Mouse (Mus musculus) naive thymus-derived CD4-positive, alpha-beta T cell, adult 2 months (primary cell): ENCODE measurements around the gene Itga3.

ENCODE experiments used
- DNase-seq: peaks from one replicate; pipeline ENCODE4 v3.0.0-alpha.2; 2011; ENCODE audit warnings: low read depth

Gene Itga3

GRCm38 (mm10) chr11:95071266-95071665 lies 5.3 kb downstream of the Itga3 start:
- no peak for DNase-seq

DNA sequence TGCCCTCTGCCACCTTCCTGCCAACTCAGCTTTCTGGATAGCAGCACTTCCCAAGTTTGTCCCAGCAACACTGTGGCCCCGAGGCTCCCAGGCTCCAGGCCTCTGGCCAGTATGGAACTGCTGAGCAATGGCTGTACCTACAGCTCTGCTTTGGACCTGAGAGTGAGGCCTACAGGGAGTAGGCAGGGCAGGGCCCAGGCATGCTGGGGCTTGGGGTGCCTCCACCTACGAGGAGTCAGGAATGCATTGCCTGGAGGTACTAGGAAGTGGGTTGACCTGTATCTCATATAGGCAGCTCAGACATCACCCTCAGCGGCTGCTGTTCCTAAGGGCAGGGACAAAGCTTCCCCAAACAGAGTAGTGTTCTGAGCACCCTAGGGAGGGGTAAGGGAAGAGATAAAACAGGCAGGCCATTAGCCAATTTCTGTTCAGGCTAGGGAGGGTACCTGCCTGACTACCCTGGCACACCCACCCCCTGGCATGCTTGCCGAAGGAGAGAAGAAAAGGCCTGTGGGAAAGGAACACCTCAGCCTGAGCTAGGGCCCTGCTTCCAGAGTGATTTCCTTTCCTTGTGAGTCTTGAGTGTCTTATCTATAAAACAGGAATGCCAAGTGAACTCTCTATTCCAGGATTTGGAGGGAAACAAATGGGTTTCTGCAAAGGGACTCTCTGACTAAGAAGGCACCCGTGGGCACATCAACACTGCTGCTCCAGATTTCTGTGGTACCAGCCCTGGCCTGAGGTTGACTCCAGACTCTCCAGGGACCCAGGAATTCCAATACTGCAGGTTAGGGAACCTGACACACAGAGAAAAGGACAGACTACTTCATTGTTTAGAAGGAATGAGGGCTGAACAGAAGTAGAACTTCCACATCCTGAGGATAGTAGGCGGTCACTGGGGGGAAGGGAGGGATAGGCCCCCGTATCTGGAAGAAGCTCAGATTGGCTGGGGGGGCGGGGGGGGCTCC lies 6.2 kb downstream of the Itga3 start:
- DNase-seq = no peak

GRCm38 (mm10) chr11:95069226-95069957 lies 7.2 kb downstream of the Itga3 start:
- DNase-seq = no peak

DNA sequence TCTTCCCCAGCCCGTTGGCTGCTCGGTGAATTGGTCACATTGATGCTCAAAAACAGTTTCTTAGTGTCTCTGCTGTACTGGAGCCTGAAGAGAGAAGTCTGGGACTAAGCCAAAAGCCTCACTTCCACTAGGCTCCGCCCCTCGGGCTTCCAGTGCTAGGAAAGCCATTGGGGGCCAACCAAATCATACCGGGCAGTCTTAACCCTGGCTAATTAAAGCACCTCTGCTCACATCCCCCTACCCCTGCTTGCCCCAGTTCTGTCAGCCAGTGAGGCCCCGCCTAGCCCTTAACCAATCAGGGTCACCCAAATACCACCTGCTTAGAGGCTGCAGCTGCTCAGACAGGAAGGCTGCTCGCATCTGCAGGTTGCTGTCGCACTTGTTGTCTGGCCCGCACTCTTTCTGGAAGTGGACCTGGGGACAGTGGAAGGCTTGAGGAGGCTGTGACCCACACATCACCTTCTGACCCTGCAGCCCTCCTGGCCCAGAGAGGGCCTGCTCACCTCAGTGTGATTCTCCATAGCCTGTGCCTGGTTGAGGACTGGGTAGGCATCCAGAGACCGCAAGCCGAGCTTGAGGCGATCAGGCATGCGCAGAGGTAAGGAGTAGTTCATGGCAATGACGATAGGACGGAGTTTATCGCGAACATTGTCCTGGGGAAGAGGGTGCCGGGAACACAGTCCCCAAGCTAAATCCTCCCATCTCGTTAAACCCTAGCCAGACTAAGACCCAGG lies 19.7 kb downstream of the Itga3 start:
- no peak for DNase-seq

DNA sequence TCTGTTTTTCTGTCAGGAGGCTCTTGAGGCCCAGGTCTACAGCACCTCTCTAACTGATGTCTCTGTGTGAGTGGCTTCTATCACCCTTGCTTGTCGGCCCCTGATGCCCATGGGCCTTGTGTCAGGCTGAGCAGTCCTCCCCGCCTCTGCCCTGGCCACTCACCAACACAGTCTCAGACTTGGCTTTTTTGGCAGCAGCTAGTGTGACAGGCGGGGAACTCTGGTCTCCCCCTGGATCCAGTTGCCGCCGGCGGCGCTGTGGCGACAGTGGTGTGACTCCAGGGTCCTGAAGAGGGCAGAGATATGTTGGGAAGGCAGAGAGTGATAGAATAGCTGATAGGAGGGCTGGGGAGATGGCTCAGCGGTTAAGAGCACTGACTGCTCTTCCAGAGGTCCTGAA lies 23.5 kb downstream of the Itga3 start:
- no peak for DNase-seq

GRCm38 (mm10) chr11:95046980-95047680 lies 29.5 kb downstream of the Itga3 start:
- DNase-seq = peak; percentile 81

GRCm38 (mm10) chr11:95044185-95044870 lies 32.3 kb downstream of the Itga3 start:
- DNase-seq = no peak

DNA sequence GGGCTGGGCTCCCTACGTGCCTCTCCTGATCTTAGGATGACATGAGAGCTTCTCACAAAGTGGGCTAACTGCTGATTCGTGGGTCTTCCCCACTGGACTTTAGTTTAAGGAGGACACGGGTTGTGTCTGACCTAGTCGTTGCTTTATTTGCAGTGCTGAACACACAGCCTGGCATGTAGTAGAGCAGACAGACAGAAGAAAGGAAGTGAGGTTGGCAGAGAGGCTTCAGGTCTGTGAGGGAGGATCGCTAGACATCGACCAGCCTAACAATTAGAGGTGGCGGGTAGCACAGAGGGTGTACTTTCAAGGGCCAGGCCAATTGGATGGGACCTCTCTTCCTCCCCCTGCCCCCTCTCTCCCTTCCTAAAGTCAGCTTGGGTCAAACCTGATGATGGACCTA lies 33.0 kb downstream of the Itga3 start:
- DNase-seq = no peak

GRCm38 (mm10) chr11:95043060-95043459 lies 33.5 kb downstream of the Itga3 start:
- no peak for DNase-seq

DNA sequence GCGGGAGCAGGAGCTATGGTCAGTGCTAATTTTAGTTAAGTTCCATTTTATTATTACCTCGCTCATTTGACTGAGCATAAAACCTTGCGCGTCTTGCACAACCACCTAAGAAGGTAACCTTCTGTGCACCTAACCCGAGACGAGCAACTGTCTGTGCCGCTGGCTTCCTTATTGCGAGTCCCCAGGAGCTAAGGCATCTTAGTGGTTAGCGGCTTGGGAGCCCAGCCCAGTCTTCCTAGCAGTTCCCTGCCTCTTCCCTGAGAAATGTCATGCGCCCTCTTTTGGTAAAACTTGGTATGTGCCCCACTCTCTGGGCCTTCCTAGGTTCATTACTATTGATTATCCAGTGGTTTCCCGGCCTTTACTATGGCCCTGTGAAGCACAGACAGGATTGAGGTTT lies 34.5 kb downstream of the Itga3 start:
- peak; percentile 79 for DNase-seq

GRCm38 (mm10) chr11:95041139-95041609 lies 35.4 kb downstream of the Itga3 start, which contains the start of gene Pdk2:
Gene Pdk2, minus strand, starts transcription at chr11:95041354.
- peak; percentile 92 for DNase-seq

DNA sequence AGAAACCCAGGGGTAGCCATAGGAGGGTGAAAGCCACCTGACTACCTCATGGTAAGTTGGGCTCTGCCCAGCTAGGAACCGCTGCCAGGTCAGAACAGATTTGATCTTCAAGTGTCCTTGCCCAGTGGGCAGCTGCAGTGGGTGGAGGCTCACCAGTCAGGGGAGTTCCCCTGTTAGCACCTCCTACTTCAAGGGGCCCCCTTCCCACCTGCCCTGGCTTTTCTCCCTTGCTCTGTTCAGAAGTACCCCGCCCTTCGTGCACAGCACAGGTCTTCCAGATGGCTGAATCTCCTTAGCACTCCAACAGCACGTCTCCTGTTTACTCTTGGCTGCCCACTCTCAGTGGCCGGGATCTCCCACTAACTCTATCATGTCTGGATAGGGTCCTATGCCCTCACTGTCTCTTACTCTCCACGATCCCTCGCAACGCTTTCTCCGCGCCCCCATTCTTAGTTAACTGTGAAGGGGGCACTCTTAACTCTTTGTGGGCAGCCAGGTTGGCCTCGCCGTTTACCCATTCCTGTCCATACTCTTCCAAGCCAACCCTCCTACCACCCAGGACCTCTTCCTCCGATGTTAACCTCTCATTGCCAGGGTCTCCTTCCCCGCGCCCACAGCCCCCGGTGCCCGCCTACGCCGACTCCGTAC lies 36.0 kb downstream of the Itga3 start:
- DNase-seq = peak; percentile 37

DNA sequence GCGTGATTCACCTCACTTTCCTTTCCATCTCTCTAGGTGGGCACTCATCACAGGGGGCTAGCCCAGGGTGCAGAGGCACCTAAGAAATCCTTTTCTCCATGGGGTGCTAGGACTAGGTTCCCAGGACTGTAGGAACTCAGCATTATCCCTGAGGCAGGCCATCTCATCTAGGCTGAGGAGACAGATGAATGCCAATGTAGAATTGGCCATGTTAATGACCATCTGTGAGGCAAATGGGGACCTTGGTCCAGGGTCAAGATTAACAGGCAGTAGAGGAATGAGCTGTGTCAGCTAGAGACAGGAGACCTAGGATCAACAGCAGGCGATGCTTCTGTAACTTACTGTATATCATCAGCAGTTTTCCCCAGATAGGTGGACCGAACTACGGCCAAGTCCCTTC lies 36.8 kb downstream of the Itga3 start:
- DNase-seq = no peak

GRCm38 (mm10) chr11:95038818-95039655 lies 37.6 kb downstream of the Itga3 start:
- DNase-seq = no peak

GRCm38 (mm10) chr11:95038156-95038817 lies 38.3 kb downstream of the Itga3 start:
- no peak for DNase-seq

GRCm38 (mm10) chr11:95037306-95037705 lies 39.3 kb downstream of the Itga3 start:
- DNase-seq = no peak

DNA sequence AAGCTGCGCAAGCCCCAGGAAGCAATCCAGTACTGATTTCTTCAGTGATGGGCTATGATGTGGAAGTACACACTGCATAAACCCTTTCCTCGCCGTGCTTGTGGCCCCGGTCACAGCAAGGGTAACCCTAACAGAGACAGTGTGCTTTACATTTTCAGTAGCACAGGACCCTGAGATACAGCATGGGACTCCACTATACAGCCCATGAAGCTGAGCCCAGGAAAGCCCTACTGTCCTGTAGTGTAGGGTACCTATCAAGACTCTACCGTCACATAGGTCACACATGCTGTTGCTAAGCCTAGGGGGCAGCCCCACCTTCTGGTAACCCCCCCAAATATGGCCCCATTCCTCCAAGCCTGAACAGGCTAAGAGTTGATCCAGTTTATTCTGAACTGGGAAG lies 40.1 kb downstream of the Itga3 start:
- DNase-seq = no peak

- no peak for DNase-seq
These were observed 41.7 kb downstream of the Itga3 start for GRCm38 (mm10) chr11:95034902-95035301.

DNA sequence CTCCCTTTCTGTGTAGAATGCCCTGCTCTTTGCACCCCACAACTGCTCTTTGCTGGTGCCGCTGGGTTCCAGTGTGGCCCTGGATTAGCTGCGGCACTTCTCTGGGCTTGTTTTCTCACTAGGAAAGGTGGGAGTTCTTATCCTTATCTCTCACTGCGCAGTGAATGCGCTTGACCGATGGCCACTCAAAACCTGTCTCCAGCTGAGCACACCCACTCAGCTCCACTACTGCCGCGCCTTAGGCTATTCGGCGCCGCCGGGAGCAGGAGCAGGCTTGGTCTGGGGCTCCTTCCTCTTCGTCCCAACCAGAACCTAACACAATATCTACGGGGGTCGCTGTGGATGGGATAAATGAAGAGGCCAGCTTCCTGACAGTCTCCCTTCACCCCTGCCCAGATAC lies 43.0 kb downstream of the Itga3 start:
- DNase-seq = no peak
